Mouse (Mus musculus) layer of hippocampus, postnatal 36 days (tissue): ENCODE data around the gene Lrch3. TPM values are rescaled to one million over a fixed set of nuclear protein-coding genes. Genes with fewer than 3 reads are reported as not detected.
"Not testable (repeated sequence)": the region's sequence is repeated elsewhere in the genome, so short reads cannot be mapped to it uniquely, and the experiment has no call there.

Experiments
- DNase-seq, 2 experiments: peaks; one replicate each; pipeline ENCODE4 v3.0.0; 2022
- total RNA-seq, 2 experiments: library from RNA; stranded (reverse); gene quantifications; 2 replicates each; pipeline ENCODE4 v1.2.3; 2021

Gene Lrch3
- 10 to 100 TPM; 43.8 to 47.4 TPM for total RNA-seq

- peak; percentile 93 to 94 for DNase-seq
Measured at GRCm38 (mm10) chr16:32913937-32914881, at the start of gene Lrch3. Lrch3 (plus strand) TSS chr16:32914100.

DNA sequence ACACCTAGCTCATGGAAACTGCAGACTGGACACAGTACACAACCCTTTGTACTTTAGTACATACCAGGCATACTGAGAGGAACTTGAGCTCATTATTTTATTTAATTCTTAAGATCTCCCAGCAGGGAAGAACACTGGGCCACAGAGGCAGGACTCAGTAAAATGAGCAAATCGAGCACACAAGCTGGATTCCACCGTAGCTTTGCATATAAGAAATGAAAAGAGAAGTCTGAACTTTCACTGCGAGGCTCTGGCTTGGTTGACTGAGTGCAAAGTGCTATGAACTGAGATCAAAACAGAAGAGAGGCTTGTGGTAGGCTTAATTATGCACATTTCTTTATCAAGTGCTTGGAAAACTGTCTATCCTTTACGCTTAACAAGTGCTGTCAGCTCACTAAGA, 48.5 kb upstream of the Lrch3 start:
- DNase-seq = no peak

DNA sequence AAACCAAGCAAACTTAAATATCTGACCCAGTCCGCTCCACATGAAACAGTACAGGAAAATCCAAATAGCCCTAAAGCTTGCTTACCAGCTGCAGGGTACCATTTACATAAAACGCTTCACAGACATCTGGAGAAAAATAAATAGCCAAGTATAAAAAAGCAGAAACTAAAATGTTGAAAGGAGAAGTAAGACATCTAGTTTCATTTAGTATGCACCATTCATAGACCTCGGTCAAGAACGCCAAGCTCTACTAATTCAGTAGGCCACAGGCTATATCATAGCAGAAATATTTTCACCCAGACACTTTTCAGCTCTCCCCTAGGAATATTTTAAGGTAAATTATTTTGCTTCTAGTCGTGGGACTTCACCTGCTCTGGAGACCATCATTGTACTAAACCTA, 47.2 kb upstream of the Lrch3 start:
- DNase-seq = no peak

- DNase-seq = peak; percentile 90 to 95
Measured at GRCm38 (mm10) chr16:32867919-32868552, 45.9 kb upstream of the Lrch3 start.

GRCm38 (mm10) chr16:32870231-32870630, 43.7 kb upstream of the Lrch3 start:
- no peak for DNase-seq

GRCm38 (mm10) chr16:32873366-32873765, 40.5 kb upstream of the Lrch3 start:
- DNase-seq = no peak

DNA sequence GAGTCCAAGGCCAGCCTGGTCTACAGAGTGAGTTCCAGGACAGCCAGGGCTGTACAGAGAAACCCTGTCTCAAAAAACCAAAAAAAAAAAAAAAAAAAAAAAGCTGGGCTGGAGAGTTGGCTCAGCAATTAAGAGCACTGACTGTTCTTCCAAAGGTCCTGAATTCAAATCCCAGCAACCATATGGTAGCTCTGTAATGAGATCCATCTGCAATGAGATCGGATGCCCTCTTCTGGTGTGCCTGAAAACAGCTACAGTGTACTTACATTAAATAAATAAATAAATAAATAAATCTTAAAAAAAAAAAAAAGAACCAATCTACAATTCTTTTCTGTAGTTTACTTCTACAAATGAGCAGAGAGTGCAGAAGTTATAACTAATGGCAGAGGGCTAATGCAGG, 38.6 kb upstream of the Lrch3 start:
- DNase-seq = not testable (repeated sequence)

DNA sequence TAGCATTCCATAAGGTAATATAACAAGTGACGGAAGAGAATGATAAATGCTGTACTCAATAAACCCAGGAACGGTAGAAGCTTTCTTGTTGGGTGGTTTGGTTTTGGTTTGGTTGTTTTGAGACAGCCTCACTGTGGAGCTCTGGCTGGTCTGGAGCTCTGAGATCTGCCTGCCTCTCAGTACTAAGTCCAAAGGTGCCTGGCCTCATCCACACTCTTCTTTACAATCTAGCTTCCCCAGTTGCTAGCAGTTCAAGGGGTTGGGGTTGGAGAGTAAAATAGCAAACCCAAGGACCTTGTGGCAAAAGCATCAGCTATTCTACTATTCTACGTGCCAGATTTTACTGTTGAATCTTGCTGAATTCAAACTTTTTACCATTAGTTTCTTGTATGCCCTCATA, 38.1 kb upstream of the Lrch3 start:
- no peak for DNase-seq

DNA sequence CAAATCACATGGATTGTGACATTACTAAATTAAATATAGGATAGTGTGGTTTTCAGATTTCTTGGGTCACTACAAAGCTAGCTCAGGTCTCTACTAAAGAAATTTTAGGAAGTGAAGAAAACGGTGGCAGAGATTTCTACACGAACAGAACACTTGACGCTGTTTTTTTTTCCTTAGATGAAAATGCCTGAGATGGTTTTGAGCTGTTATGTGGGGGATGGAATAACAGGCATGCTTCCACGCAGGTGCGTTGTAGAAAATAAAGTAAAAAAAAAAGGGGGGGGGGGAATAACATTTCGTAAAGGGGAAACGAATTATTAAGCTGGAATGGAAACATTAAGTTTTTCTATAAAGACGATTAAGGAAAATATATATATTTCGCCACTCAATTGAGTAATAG, 37.1 kb upstream of the Lrch3 start:
- DNase-seq = no peak

GRCm38 (mm10) chr16:32877343-32878156, 36.4 kb upstream of the Lrch3 start, which contains the start of the genes Fyttd1 and Rubcn:
Fyttd1 (plus strand) TSS chr16:32877500.
Rubcn (minus strand) TSS chr16:32877766.
- DNase-seq = peak; percentile 96 to 97

DNA sequence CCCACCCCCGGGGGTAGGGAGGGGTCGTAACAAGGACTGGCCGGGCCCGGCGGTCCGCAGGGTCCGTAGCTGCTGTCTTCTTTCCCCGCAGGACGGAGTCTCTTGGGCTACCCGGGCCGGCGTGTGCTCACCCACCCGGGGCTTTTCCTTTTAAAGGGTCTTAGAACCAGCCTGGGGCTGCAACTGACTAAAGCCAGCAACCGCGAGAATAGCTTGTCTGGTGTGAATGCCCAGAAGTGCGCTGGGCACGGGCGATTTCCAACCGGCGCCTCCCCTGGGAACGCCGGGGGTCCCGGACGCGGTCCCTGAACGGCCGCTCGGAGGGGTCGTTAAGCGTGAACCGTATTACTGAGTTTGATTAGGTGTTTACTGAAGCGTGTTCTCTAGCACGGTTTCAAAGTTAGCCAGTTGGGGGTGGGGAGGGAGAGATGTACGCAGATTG, 35.7 kb upstream of the Lrch3 start:
- peak; percentile 11 to 12 for DNase-seq

DNA sequence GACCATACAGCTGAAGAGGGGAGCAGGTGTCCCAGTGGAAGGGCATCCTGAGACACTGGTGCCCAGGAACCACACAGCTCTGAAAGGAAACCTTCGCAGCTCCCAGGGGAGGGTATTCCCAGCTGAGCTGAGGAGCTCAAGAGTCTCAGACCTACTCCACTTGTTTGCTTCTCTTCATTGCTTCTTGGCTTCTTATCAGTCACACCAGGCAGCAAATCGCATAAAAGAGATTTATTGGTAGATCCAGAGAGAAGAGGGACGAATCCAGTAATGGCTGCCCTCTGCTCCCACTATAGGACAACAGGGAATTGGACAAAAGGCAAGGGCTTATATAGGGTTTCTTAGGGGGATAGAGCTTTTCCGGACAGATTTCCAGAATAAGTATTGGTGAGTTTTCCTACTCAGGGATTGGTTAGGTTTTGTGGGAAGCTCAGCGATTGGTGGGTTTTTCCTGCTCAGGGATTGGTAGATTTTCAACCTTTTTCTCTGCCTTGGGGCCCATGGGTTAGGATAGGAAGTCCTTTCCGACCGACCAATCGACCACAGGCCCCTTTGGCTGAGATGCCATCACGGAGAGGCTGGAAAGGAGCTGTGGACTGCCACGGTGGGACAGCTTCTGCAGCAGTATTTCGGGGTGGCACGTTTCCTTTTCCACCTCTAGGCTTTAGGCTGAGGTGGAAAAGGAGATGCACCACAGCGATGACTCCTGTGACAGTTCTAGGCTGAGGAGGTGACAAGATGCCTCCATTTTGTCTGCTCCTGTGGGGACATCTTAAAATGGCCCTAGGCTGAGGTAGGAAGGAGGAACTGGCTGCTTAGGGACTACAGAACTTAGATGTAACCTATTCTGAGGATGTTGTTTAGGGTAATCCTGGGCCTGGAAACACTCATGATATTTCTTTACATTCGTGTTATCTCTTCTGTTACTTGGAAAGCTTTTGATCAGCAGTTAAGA, 34.7 kb upstream of the Lrch3 start:
- no peak for DNase-seq

DNA sequence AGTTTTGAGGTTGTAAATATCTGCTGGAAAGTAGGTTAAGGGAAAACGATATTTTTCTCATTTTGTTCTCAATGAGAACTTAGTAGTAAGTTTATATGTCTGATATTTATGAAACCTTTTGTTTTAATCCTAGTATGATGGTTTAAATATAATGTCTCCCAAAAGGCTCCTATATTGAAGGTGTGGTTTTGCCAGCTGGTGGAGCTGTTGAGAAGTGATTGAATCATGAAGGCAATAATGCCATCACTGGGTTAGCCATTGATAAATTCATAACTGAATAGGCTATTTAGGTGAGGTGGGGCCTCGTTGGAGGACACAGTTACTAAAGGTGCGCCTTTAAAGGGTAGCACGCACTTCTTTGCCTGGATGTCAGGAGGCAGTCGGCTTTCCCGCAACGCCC, 32.4 kb upstream of the Lrch3 start:
- DNase-seq = no peak

GRCm38 (mm10) chr16:32887996-32888395, 25.9 kb upstream of the Lrch3 start:
- DNase-seq = no peak

DNA sequence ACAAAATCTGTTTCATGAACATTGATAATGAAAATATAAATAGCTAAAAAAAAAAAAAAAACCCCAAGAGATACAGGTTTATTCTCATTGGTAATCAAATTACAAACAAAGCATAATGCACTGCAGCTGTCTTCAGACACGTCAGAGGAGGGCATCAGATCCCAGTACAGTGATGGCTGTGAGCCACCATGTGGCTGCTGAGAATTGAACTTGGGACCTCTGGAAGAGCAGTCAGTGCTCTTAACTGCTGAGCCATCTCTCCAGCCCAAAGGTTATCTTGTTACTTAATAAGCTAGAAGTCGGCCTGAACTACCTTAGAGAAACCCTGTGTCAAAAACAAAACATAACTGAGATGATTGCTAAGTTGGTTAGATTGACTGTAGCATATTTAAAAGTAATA, 24.0 kb upstream of the Lrch3 start:
- no peak for DNase-seq

DNA sequence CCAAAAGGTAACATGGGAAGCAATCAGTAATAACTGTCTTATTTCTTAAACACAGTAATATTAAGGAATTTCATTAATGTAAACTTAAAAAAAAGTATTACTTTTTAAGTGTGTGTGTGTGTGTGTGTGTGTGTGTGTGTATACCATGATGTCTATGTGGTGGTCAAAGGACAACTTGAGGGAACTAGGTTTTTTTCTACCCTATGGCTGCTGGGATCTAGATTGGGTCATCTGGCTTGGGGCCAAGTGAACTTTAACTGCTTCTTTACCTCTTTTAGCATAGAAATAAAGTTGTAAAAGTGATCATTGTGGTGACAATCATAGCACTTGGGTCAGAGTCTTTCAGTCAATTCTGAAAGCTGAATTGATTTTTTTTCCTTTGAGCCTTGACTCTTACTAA, 17.8 kb upstream of the Lrch3 start:
- no peak for DNase-seq

GRCm38 (mm10) chr16:32901360-32902050, 12.4 kb upstream of the Lrch3 start:
- DNase-seq = no peak

GRCm38 (mm10) chr16:32902051-32902428, 11.9 kb upstream of the Lrch3 start:
- DNase-seq = no peak

DNA sequence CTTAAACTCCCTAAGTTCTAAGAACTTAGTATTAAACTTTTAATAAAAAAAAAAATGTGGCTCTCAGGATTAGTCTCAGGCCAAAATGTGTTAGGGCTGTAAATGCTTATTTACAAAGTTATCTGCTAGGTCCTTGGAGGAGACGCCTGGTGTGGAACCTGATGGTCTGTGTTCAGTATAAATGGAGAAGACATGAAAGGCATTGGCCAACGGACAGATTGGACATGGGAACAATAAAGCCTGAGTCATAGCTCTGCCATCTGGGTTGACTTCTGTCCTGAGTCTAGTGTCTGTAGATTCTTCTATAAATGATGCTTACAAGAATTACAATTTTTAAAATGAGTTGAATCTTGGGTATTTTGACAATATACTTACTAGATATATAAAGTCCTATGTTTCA, 7.7 kb upstream of the Lrch3 start:
- DNase-seq = no peak

- no peak for DNase-seq
Measured at GRCm38 (mm10) chr16:32906727-32907126, 7.2 kb upstream of the Lrch3 start.

- DNase-seq = no peak
Measured at GRCm38 (mm10) chr16:32913212-32913611, 688 bp upstream of the Lrch3 start.
